In the genomic region with DNA sequence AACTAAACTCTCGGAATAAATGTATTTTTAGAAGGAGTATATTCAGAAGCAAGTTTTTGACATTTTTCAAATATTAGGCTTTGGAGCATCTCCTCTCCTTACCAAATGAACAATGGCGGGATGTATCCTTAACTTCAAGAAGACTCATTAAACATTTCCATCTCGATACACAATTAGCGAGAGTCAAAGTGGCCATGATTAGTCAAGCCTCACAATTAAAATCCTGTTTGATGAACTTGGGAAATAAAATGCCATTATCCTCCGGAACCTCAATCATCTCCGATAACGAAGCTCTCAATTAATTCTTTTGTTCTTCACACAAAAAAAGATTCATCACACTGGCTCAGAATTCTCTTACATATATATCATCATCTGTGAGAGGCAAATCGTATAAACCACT, we compare ENCODE assay signal across 26 mouse cellular contexts.
"Had no signal": no experiment of that assay in that cellular context is flagged by ENCODE, and none has a peak within 500 bp of the region (broad histone marks: within the 10 kb centered on the region; RNA-seq: fewer than 3 reads in every experiment).

No protein-coding gene starts in this region.

- H3K9me3 ChIP-seq: embryonic facial prominence, embryonic 10.5 days; embryonic facial prominence, embryonic 12.5 days; embryonic facial prominence, embryonic 13.5 days; embryonic facial prominence, embryonic 15.5 days; forebrain, embryonic 12.5 days; forebrain, embryonic 13.5 days; forebrain, embryonic 15.5 days had no signal

- H3K27me3 ChIP-seq: embryonic facial prominence, embryonic 12.5 days; embryonic facial prominence, embryonic 13.5 days; embryonic facial prominence, embryonic 15.5 days; forebrain, embryonic 12.5 days; forebrain, embryonic 13.5 days; forebrain, embryonic 15.5 days had no signal

- H3K27ac ChIP-seq: embryonic facial prominence, embryonic 10.5 days; embryonic facial prominence, embryonic 12.5 days; embryonic facial prominence, embryonic 13.5 days; embryonic facial prominence, embryonic 15.5 days; forebrain, embryonic 12.5 days; forebrain, embryonic 13.5 days; forebrain, embryonic 15.5 days; gastrocnemius, adult 2 months; heart, adult 2 months had no signal

- DNase-seq: cerebellum, adult 8-10 months; cerebellum, adult 9-10 months; cerebellum, adult 9-11 months; cerebellum, postnatal 10 days; cerebellum, postnatal 14 days; cerebellum, postnatal 25 days; cerebellum, postnatal 36 days; embryo, embryonic 11 days; forebrain, postnatal 0 days; gastrocnemius, adult 2 months; gastrocnemius, postnatal 10 days; gastrocnemius, postnatal 14 days; gastrocnemius, postnatal 25 days; gastrocnemius, postnatal 36 days; heart, adult 11 months; heart, adult 18-20 months; heart, adult 2 months had no signal

- ATAC-seq: forebrain, embryonic 13.5 days; forebrain, embryonic 15.5 days; forebrain, embryonic 16.5 days; forebrain, postnatal 0 days had no signal

- H3K9ac ChIP-seq: embryonic facial prominence, embryonic 12.5 days; embryonic facial prominence, embryonic 13.5 days; embryonic facial prominence, embryonic 15.5 days; forebrain, embryonic 12.5 days; forebrain, embryonic 13.5 days; forebrain, embryonic 15.5 days; forebrain, postnatal 0 days had no signal

- H3K4me3 ChIP-seq: embryonic facial prominence, embryonic 10.5 days; embryonic facial prominence, embryonic 12.5 days; embryonic facial prominence, embryonic 13.5 days; embryonic facial prominence, embryonic 15.5 days; erythroblast, embryonic 14.5 days; forebrain, embryonic 12.5 days; forebrain, embryonic 13.5 days; forebrain, embryonic 15.5 days; gastrocnemius, adult 2 months; heart, adult 2 months had no signal

- H3K4me1 ChIP-seq: embryonic facial prominence, embryonic 10.5 days; embryonic facial prominence, embryonic 12.5 days; embryonic facial prominence, embryonic 15.5 days; forebrain, embryonic 12.5 days had no signal

- H3K4me2 ChIP-seq: embryonic facial prominence, embryonic 12.5 days; embryonic facial prominence, embryonic 13.5 days; embryonic facial prominence, embryonic 15.5 days; forebrain, embryonic 12.5 days; forebrain, embryonic 13.5 days; forebrain, embryonic 15.5 days had no signal

- H3K36me3 ChIP-seq: embryonic facial prominence, embryonic 10.5 days; embryonic facial prominence, embryonic 12.5 days; embryonic facial prominence, embryonic 13.5 days; embryonic facial prominence, embryonic 15.5 days; forebrain, embryonic 12.5 days; forebrain, embryonic 15.5 days had no signal
